Mouse (Mus musculus) intestine, embryonic 14.5 days (tissue): ENCODE results near the gene Dctpp1. TPM values are rescaled to one million over a fixed set of nuclear protein-coding genes. Genes with fewer than 3 reads are reported as not detected.

Experiments used
- ATAC-seq: fragments of 200-750 bp; cut with Nextera tagmentation; replicated peaks from 2 replicates; pipeline ENCODE4 v1.8.0; 2017; ENCODE audit warnings: low read depth, moderate number of reproducible peaks, moderate TSS enrichment, moderate library complexity; ENCODE audit not compliant: low FRiP score, low TSS enrichment
- DNase-seq: peaks from one replicate; pipeline ENCODE4 v3.0.0-alpha.2; 2018; ENCODE audit warnings: low spot score
- H3K27ac ChIP-seq: fragments of 300-500 bp; sonication (generic); 2 replicates; pipeline ENCODE4 v1.5.1; 2014; ENCODE audit warnings: low read depth, mild to moderate bottlenecking, control low read depth
- H3K27me3 ChIP-seq: fragments of 300-500 bp; sonication (generic); replicated peaks from 2 replicates; pipeline ENCODE4 v1.6.1; 2014; ENCODE audit warnings: low read length, control low read depth; ENCODE audit not compliant: control insufficient read depth, insufficient read depth
- H3K36me3 ChIP-seq: fragments of 300-500 bp; sonication (generic); 2 replicates; pipeline ENCODE4 v1.6.1; 2014; ENCODE audit warnings: low read length, control low read depth; ENCODE audit not compliant: control insufficient read depth, insufficient read depth
- H3K4me1 ChIP-seq: fragments of 300-500 bp; sonication (generic); replicated peaks from 2 replicates; pipeline ENCODE4 v1.6.1; 2014; ENCODE audit warnings: low read length, control low read depth, mixed read lengths; ENCODE audit not compliant: control insufficient read depth, insufficient read depth
- H3K4me2 ChIP-seq: fragments of 300-500 bp; sonication (generic); 2 replicates; pipeline ENCODE4 v1.6.1; 2014; ENCODE audit warnings: low read length
- H3K4me3 ChIP-seq: fragments of 300-500 bp; sonication (generic); 2 replicates; pipeline ENCODE4 v1.5.1; 2014; ENCODE audit warnings: low read depth, low read length, control low read depth, mixed read lengths
- H3K9ac ChIP-seq: fragments of 300-500 bp; sonication (generic); 2 replicates; pipeline ENCODE4 v1.6.1; 2014; ENCODE audit warnings: mild to moderate bottlenecking, low read length
- H3K9me3 ChIP-seq: fragments of 300-500 bp; sonication (generic); 2 replicates; pipeline ENCODE4 v1.6.1; 2016; ENCODE audit warnings: low read length, control low read depth; ENCODE audit not compliant: control insufficient read depth
- WGBS: fragments of 180-500 bp; shearing (Covaris S2); extraction: QIAGEN DNeasy Blood & Tissue Kit; methylation state at CpG from one replicate; pipeline ENCODE4 v1.1.7; 2014; 5-methylcytosine and 5-hydroxymethylcytosine counted together
- polyA plus RNA-seq: library from polyadenylated mRNA; unstranded; fragments of >200 nt; fragmentation: Nextera tagmentation; extraction: Ambion mirVana; gene quantifications from 2 replicates; pipeline ENCODE4 v1.2.1, GENCODE M21; 2014

Dctpp1 gene
- polyA plus RNA-seq, 1 experiment from 2014 or later, result 305 TPM

DNA sequence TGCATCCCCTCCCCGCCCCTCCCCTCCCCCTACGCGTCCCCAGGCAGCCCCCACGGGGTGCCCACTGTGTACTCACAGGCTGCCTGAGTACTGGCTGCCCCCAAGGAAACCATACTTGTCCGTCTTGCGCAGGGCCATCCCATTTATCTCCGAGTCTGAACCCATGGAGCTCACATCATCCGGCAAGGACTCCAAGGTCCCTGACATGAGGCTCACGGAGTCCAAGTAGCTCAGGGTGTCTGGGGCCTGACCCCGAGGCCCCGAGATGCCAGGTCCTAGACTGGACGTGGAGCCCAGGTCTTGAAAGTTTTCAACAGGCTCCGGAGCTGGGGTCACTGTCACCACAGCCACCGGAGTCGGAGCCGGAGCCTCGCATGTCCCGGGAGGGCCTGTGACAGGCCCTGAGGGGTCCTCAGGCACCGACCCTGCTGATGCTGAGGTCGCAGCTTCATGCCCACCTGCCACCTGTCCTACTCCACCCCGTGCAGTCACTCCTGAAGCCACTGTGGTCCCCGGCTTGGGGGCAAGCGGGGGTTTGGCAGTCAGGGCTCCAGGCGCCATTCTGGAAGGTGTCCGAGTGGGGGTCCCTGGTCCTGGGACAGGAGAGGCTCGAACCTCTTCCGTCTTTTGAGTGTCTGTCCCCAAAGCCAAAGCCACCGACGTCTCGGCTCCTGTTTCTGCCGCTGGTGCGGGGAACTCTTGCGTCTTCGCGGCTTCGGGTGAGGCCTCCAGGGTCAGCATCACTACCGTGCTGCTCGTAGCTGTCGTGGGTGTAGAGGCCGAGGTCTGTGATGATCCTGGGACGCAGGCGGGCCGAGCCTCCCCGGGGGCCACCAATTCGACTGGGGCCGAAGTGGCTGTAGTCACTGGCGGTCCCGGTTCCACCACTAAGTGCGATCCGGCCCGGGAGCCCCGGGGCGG, 52.9 kb downstream of the Dctpp1 start:
- Histone ChIP-seq H3K27me3 (no peaks in the 10 kb centered on the region), H3K4me1 (peaks cover 16% of the 10 kb centered on the region), H3K9me3 (no peaks in the 10 kb centered on the region), H3K9ac (peak overlapping the region; percentile 91), H3K4me2 (peak overlapping the region; percentile 92), H3K27ac (peak overlapping the region; percentile 59), H3K36me3 (peaks cover 22% of the 10 kb centered on the region), H3K4me3 (peak overlapping the region; percentile 90)
- WGBS, result under 1% methylated on average over 48 of the region's 53 CpGs
- DNase-seq (peak; percentile 75), ATAC-seq (peak; percentile 23)

Other genes starting within 250 kb of the Dctpp1 start
- gene Mvp, start 246.1 kb downstream of the Dctpp1 start, polyA plus RNA-seq, result 27.4 and 29.6 TPM in 2 replicates
- gene Pagr1b, start 244.2 kb downstream of the Dctpp1 start, polyA plus RNA-seq, result 0.45 and 0.86 TPM in 2 replicates
- 43.9 and 47.7 TPM in 2 replicates for gene Pagr1a, start 243.4 kb downstream of the Dctpp1 start, polyA plus RNA-seq
- gene Gm42742, start 239.6 kb downstream of the Dctpp1 start, polyA plus RNA-seq, result 41.8 and 46.3 TPM in 2 replicates
- gene Prrt2, start 239.5 kb downstream of the Dctpp1 start, polyA plus RNA-seq, result 9.2 and 9.5 TPM in 2 replicates
- gene Maz, start 233.7 kb downstream of the Dctpp1 start, polyA plus RNA-seq, result 55.1 and 61.9 TPM in 2 replicates
- gene Kif22, start 218.2 kb downstream of the Dctpp1 start, polyA plus RNA-seq, result 115 and 129 TPM in 2 replicates
- gene Zg16, start 173.4 kb downstream of the Dctpp1 start, polyA plus RNA-seq, result 0.30 TPM in 1 of 2 replicates, not detected in the other
- gene AI467606, start 169.3 kb downstream of the Dctpp1 start, polyA plus RNA-seq, result 2.6 and 3.9 TPM in 2 replicates
- gene Qprt, start 138.5 kb downstream of the Dctpp1 start, polyA plus RNA-seq, result 2.9 TPM in 2 replicates
- gene Spn, start 122.9 kb downstream of the Dctpp1 start, polyA plus RNA-seq, result 0.22 and 0.39 TPM in 2 replicates
- gene Cd2bp2, start 64.7 kb downstream of the Dctpp1 start, polyA plus RNA-seq, result 44.4 and 46.9 TPM in 2 replicates
- gene Tbc1d10b, start 52.2 kb downstream of the Dctpp1 start, polyA plus RNA-seq, result 21.3 and 21.4 TPM in 2 replicates
- gene Mylpf, start 51.8 kb downstream of the Dctpp1 start, polyA plus RNA-seq, result 10.8 and 12.9 TPM in 2 replicates
- 16.8 and 18.5 TPM in 2 replicates for gene Zfp553, start 27.6 kb downstream of the Dctpp1 start, polyA plus RNA-seq
- gene Sept1, start 27.6 kb downstream of the Dctpp1 start, polyA plus RNA-seq, result 12.9 and 14.4 TPM in 2 replicates
- gene Zfp771, start 16.4 kb downstream of the Dctpp1 start, polyA plus RNA-seq, result 47.6 and 52.2 TPM in 2 replicates
- 153 and 183 TPM in 2 replicates for gene Sephs2, start 13.3 kb upstream of the Dctpp1 start, polyA plus RNA-seq
- 1.6 and 2.1 TPM in 2 replicates for gene Itgal, start 35.6 kb upstream of the Dctpp1 start, polyA plus RNA-seq
- 4.2 and 4.5 TPM in 2 replicates for gene Zfp768, start 84.9 kb upstream of the Dctpp1 start, polyA plus RNA-seq
- gene Zfp747, start 115.3 kb upstream of the Dctpp1 start, polyA plus RNA-seq, result 9.8 and 11.3 TPM in 2 replicates
- gene 9130019O22Rik, start 126.5 kb upstream of the Dctpp1 start, polyA plus RNA-seq, result 6.2 and 7.4 TPM in 2 replicates
- gene E430018J23Rik, start 132.9 kb upstream of the Dctpp1 start, polyA plus RNA-seq, result 9.2 and 9.7 TPM in 2 replicates
- 9.6 and 10.6 TPM in 2 replicates for gene Zfp764, start 146.1 kb upstream of the Dctpp1 start, polyA plus RNA-seq
- gene Zfp688, start 161.4 kb upstream of the Dctpp1 start, polyA plus RNA-seq, result 24.1 and 25.2 TPM in 2 replicates
- gene Zfp689, start 188.4 kb upstream of the Dctpp1 start, polyA plus RNA-seq, result 6.7 and 7.6 TPM in 2 replicates
- 43.4 and 45.6 TPM in 2 replicates for gene Prr14, start 198.9 kb upstream of the Dctpp1 start, polyA plus RNA-seq
- 11.4 and 13.9 TPM in 2 replicates for gene Fbrs, start 218.5 kb upstream of the Dctpp1 start, polyA plus RNA-seq